Mouse (Mus musculus) forebrain, embryonic 13.5 days (tissue): ENCODE measurements at regions not wholly inside any gene's neighbourhood (a gene's known extent, or its start where the extent isn't known, plus 50 kb on each side); places are given as distances from the start of the nearest gene placed in this dataset.
"Not testable (repeated sequence)": the region's sequence is repeated elsewhere in the genome, so short reads cannot be mapped to it uniquely, and the experiment has no call there.

Experiments
- ATAC-seq: fragments of 200-750 bp; cut with Nextera tagmentation; 2 replicates; pipeline ENCODE4 v1.8.0; 2017
- H3K27ac ChIP-seq: fragments of 300-500 bp; sonication (generic); 2 replicates; pipeline ENCODE4 v1.5.1; 2015; ENCODE audit warnings: inconsistent platforms, mild to moderate bottlenecking, moderate library complexity
- H3K27me3 ChIP-seq: fragments of 300-500 bp; sonication (generic); 2 replicates; pipeline ENCODE4 v1.6.1; 2015; ENCODE audit warnings: mild to moderate bottlenecking, inconsistent platforms
- H3K36me3 ChIP-seq: fragments of 300-500 bp; sonication (generic); 2 replicates; pipeline ENCODE4 v1.6.1; 2015; ENCODE audit warnings: mild to moderate bottlenecking, inconsistent platforms; ENCODE audit not compliant: poor library complexity, severe bottlenecking
- H3K4me1 ChIP-seq: fragments of 300-500 bp; sonication (generic); 2 replicates; pipeline ENCODE4 v1.6.1; 2015; ENCODE audit warnings: inconsistent platforms
- H3K4me2 ChIP-seq: fragments of 300-500 bp; sonication (generic); 2 replicates; pipeline ENCODE4 v1.6.1; 2015; ENCODE audit warnings: inconsistent platforms, mild to moderate bottlenecking, moderate library complexity
- H3K4me3 ChIP-seq: fragments of 300-500 bp; sonication (generic); 2 replicates; pipeline ENCODE4 v1.5.1; 2015; ENCODE audit warnings: mild to moderate bottlenecking, inconsistent platforms
- H3K9ac ChIP-seq: fragments of 300-500 bp; sonication (generic); 2 replicates; pipeline ENCODE4 v1.6.1; 2015; ENCODE audit warnings: mild to moderate bottlenecking, inconsistent platforms
- H3K9me3 ChIP-seq: fragments of 300-500 bp; sonication (generic); replicated peaks from 2 replicates; pipeline ENCODE4 v1.6.1; 2016; ENCODE audit warnings: inconsistent platforms
- WGBS: fragments of 180-500 bp; shearing (Covaris S2); methylation state at CpG from one replicate; pipeline ENCODE4 v1.1.7; 2015; 5-methylcytosine and 5-hydroxymethylcytosine counted together

DNA sequence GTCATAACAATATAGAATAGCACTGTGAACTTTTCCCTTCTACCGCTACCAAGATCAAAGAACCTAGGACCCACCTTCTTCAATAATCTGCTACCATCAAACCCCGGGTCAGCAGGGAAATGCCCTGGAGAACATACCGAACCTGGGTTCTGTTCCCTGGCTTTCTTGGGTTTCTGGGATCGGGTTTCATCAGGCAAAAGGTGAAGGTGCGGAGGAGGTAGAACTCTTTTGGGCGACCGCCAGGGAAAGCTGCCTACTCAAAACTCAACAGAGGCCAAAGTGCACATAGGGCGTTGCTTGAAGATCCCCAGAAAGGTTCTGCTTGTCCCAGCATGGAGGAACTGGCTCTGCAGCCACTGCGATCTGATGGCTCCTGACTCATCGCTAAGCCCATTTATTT lies 158.0 kb upstream of the Tbl1xr1 start:
- no peaks in the 10 kb centered on the region; the same call in 1 of the 2 replicates for H3K9me3 ChIP-seq
- H3K9ac ChIP-seq: no peak overlapping the region
- H3K4me1 ChIP-seq: no peaks in the 10 kb centered on the region
- no peak overlapping the region for H3K4me3 ChIP-seq
- no peak overlapping the region for H3K27ac ChIP-seq
- WGBS: 92% methylated on average over 10 of the region's 10 CpGs
- ATAC-seq: no peak
- no peaks in the 10 kb centered on the region for H3K36me3 ChIP-seq
- no peaks in the 10 kb centered on the region for H3K27me3 ChIP-seq
- H3K4me2 ChIP-seq: no peak overlapping the region

GRCm38 (mm10) chr3:21919931-21920330 lies 156.5 kb upstream of the Tbl1xr1 start:
- ATAC-seq: no peak
- no peak overlapping the region for H3K9ac ChIP-seq
- H3K4me2 ChIP-seq: no peak overlapping the region
- no peak overlapping the region for H3K27ac ChIP-seq
- no peaks in the 10 kb centered on the region; the same call in 1 of the 2 replicates for H3K9me3 ChIP-seq
- 95% methylated on average over 7 of the region's 7 CpGs for WGBS
- H3K4me1 ChIP-seq: no peaks in the 10 kb centered on the region
- no peaks in the 10 kb centered on the region for H3K36me3 ChIP-seq
- no peak overlapping the region for H3K4me3 ChIP-seq
- H3K27me3 ChIP-seq: no peaks in the 10 kb centered on the region

GRCm38 (mm10) chr3:21931951-21932350 lies 144.5 kb upstream of the Tbl1xr1 start:
- Histone ChIP-seq H3K4me2 (no peak overlapping the region), H3K27me3 (no peaks in the 10 kb centered on the region), H3K27ac (no peak overlapping the region), H3K9ac (no peak overlapping the region), H3K36me3 (no peaks in the 10 kb centered on the region), H3K4me3 (no peak overlapping the region), H3K4me1 (peaks cover 21% of the 10 kb centered on the region), H3K9me3 (no peaks in the 10 kb centered on the region)
- 95% methylated on average over 6 of the region's 6 CpGs for WGBS
- no peak for ATAC-seq

GRCm38 (mm10) chr3:21932696-21933095 lies 143.8 kb upstream of the Tbl1xr1 start:
- not testable (repeated sequence) for H3K4me2 ChIP-seq, H3K9ac ChIP-seq, H3K4me3 ChIP-seq, H3K27me3 ChIP-seq, ATAC-seq, H3K36me3 ChIP-seq, H3K9me3 ChIP-seq, H3K27ac ChIP-seq
- peaks cover 28% of the 10 kb centered on the region for H3K4me1 ChIP-seq
- 91% methylated on average over 8 of the region's 8 CpGs for WGBS

DNA sequence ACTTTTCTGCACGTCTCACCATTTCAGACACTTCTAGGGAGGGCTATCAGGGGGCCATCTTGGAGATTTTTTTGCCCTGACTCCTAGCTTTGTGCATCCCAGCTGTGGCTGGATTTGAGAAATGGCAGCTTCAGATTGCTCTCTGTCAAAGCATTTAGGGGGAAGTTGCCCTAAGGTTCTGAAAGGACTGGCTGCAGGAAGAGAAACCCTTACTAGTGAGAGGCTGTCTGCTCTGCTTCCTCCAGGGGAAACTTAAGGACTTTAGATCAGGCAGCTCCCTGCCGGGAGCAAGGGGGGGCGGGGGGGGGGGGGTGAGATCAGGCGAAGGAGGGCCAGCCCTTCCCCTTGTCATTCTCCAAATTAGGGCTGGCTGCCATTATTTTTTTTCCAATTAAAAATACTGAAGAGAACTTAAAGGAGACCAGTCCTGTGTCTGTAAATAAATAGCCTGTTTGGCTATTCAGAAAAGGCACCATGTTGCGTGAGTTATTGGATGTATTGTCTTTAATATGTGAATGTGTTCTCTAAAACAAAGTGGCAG lies 141.7 kb upstream of the Tbl1xr1 start:
- Histone ChIP-seq H3K27me3 (no peaks in the 10 kb centered on the region), H3K27ac (peak overlapping the region; percentile 92), H3K36me3 (no peaks in the 10 kb centered on the region), H3K4me1 (peaks cover 34% of the 10 kb centered on the region), H3K4me2 (peak overlapping the region; percentile 53), H3K9me3 (no peaks in the 10 kb centered on the region), H3K9ac (no peak overlapping the region), H3K4me3 (no peak overlapping the region)
- WGBS: 1% methylated on average over 4 of the region's 5 CpGs
- ATAC-seq: peak; percentile 5; the same call in 1 of the 2 replicates

DNA sequence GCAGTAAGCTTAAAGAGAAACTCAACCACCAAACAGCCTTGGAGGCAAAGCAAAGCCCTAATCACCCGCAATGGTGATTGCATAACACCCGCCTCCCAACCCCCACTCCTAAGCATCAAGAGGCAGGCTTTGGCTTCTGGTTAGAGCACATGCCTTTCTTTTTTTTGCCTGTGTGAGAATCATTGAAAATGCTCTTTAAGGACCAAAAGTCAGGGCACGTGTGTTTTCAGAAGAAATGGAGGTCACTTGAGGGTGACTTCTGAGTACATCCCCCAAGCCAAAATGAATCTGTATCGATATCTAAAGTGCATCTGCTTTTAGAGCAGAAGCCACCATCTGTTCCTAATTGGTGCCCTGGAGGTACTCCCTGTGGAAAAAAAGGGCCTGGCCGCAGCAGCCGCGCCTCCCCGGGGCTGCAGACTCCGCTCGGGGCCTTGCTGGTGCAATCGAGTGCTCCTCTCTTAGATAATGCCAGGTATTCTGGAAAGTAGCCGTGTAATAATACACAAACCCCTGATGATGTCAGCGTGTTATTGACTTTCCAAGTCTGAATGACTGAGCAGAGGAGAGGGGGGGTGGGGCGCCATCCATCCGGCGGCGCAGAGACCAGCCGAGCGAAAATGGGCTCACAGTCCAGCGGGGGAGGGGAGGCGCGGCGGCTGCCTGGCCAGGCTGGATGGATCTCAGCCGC lies 140.7 kb upstream of the Tbl1xr1 start:
- peak; percentile 95 for ATAC-seq
- H3K9ac ChIP-seq: no peak overlapping the region
- under 1% methylated on average over 24 of the region's 24 CpGs for WGBS

DNA sequence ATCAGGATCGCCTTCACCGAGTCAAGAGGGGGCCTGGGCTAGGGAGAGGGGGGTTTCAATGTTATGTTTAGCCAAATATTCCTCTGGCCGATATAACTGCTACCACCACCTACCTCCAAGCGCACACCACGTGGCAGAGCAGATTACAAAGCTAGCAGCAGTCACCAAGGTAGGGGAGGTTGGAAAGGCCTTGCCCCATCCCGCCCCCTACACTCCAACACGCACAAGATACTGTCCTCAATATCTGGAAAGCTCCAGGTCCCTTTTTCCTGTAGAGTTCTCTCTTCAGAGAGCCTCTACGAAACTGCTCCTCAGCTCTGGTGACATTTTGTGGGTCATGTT lies 140.2 kb upstream of the Tbl1xr1 start:
- Histone ChIP-seq H3K27ac (peak overlapping the region; percentile 92), H3K9ac (no peak overlapping the region), H3K4me3 (peak overlapping the region; percentile 28), H3K27me3 (no peaks in the 10 kb centered on the region), H3K4me2 (peak overlapping the region; percentile 53), H3K4me1 (peaks cover 34% of the 10 kb centered on the region), H3K9me3 (no peaks in the 10 kb centered on the region), H3K36me3 (no peaks in the 10 kb centered on the region)
- 3% methylated on average over 8 of the region's 8 CpGs for WGBS
- no peak for ATAC-seq

More for the DNA sequence above, 140.7 kb upstream of the Tbl1xr1 start:
- peak overlapping the region; percentile 28 for H3K4me3 ChIP-seq
- H3K27me3 ChIP-seq: no peaks in the 10 kb centered on the region
- peak overlapping the region; percentile 53 for H3K4me2 ChIP-seq
- no peaks in the 10 kb centered on the region for H3K36me3 ChIP-seq
- H3K27ac ChIP-seq: peak overlapping the region; percentile 92
- H3K9me3 ChIP-seq: no peaks in the 10 kb centered on the region
- H3K4me1 ChIP-seq: peaks cover 34% of the 10 kb centered on the region

DNA sequence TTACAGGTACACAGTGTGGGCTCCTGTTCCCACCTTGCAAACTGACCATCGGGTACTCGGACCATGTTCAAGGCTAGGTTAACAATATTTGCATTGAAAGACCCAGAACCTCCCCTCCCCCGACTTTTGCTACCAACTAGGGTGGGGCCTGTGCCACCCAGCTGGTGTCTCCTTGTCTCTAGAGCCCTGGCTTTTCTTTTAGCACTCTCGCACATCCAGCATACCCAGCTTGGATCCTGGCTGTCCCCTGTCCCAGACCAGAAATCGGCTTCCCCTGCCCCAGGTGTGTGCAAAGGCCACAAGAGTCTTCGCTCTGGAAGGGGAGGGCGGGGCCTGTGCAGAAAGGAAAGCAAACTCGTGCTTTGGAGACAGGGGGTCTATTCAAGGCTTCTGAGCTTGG lies 139.8 kb upstream of the Tbl1xr1 start:
- H3K27ac ChIP-seq: peak overlapping the region; percentile 92; the same call in 1 of the 2 replicates
- H3K36me3 ChIP-seq: no peaks in the 10 kb centered on the region
- no peaks in the 10 kb centered on the region for H3K9me3 ChIP-seq
- H3K4me1 ChIP-seq: peaks cover 34% of the 10 kb centered on the region
- H3K4me3 ChIP-seq: peak overlapping the region; percentile 28; the same call in 1 of the 2 replicates
- no peak overlapping the region for H3K9ac ChIP-seq
- no peaks in the 10 kb centered on the region for H3K27me3 ChIP-seq
- 10% methylated on average over 8 of the region's 8 CpGs for WGBS
- ATAC-seq: 0 out of 2 replicates have a peak, but pooled peaks have one; percentile 4
- H3K4me2 ChIP-seq: peak overlapping the region; percentile 53

DNA sequence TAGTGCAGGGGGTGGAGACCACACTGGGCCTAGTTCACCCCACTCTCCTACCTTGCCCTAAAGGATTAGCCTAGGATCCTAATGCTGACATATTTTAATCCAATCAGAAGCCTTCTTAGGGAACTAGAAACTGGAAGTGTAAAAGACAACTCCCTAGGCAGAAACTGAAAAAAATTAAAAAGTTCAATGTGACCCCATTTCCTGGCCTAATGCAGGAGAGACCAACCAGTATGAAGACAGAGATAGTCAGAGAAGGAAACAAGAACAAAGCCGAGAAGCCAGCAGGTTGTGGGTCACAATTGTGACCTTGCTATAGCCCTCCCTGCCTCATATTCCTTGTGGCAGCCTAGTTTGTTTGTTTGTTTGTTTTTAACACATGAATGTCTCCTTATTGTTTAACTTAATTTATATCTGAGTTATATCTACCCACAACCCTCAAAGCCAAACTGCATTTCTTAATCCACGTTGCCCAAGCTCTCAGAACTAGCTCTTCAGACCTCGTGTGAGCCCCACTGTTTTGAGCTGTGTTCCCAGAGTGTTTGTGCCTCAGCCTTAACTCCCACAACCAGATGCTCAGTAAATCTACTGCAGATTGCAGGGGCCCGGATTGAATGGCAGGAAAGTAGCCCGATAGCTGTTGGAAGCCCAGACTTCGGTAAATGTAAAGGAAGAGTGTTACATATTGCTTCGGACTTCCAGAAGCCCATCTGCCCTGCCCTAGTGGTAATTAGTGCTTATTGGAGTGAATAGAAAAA lies 139.0 kb upstream of the Tbl1xr1 start:
- H3K27me3 ChIP-seq: no peaks in the 10 kb centered on the region
- peaks cover 34% of the 10 kb centered on the region for H3K4me1 ChIP-seq
- H3K27ac ChIP-seq: no peak overlapping the region
- H3K9me3 ChIP-seq: no peaks in the 10 kb centered on the region
- no peak overlapping the region for H3K4me3 ChIP-seq
- no peak overlapping the region for H3K4me2 ChIP-seq
- 39% methylated on average over 7 of the region's 7 CpGs for WGBS
- no peak for ATAC-seq
- H3K36me3 ChIP-seq: no peaks in the 10 kb centered on the region
- no peak overlapping the region for H3K9ac ChIP-seq

GRCm38 (mm10) chr3:21938071-21938848 lies 138.2 kb upstream of the Tbl1xr1 start:
- Histone ChIP-seq H3K9ac (no peak overlapping the region), H3K36me3 (no peaks in the 10 kb centered on the region), H3K27me3 (no peaks in the 10 kb centered on the region), H3K4me3 (no peak overlapping the region), H3K9me3 (no peaks in the 10 kb centered on the region), H3K4me1 (peaks cover 34% of the 10 kb centered on the region), H3K27ac (no peak overlapping the region), H3K4me2 (no peak overlapping the region)
- WGBS: 54% methylated on average over 11 of the region's 11 CpGs
- ATAC-seq: no peak

GRCm38 (mm10) chr3:21939738-21940137 lies 136.7 kb upstream of the Tbl1xr1 start:
- no peak overlapping the region for H3K27ac ChIP-seq
- no peaks in the 10 kb centered on the region for H3K9me3 ChIP-seq
- no peak for ATAC-seq
- 93% methylated on average over 6 of the region's 6 CpGs for whole genome bisulfite sequencing
- H3K4me3 ChIP-seq: no peak overlapping the region
- H3K27me3 ChIP-seq: no peaks in the 10 kb centered on the region
- H3K4me2 ChIP-seq: no peak overlapping the region
- no peaks in the 10 kb centered on the region for H3K36me3 ChIP-seq
- no peak overlapping the region for H3K9ac ChIP-seq
- H3K4me1 ChIP-seq: peaks cover 26% of the 10 kb centered on the region

GRCm38 (mm10) chr3:21941596-21941995 lies 134.9 kb upstream of the Tbl1xr1 start:
- no peaks in the 10 kb centered on the region for H3K9me3 ChIP-seq
- no peak for ATAC-seq
- no peaks in the 10 kb centered on the region for H3K27me3 ChIP-seq
- WGBS: 88% methylated on average over 2 of the region's 2 CpGs
- H3K27ac ChIP-seq: no peak overlapping the region
- H3K36me3 ChIP-seq: no peaks in the 10 kb centered on the region
- H3K4me2 ChIP-seq: no peak overlapping the region
- peaks cover 17% of the 10 kb centered on the region for H3K4me1 ChIP-seq
- H3K9ac ChIP-seq: no peak overlapping the region
- no peak overlapping the region for H3K4me3 ChIP-seq
